Mouse (Mus musculus) limb, embryonic 14.5 days (tissue): Measurements from ENCODE around the gene Brms1. TPM values are rescaled to one million over a fixed set of nuclear protein-coding genes. Genes with fewer than 3 reads are reported as not detected.
A peak's percentile ranks its signal among the peaks of the same experiment; 100 is the strongest.

Experiments
- ATAC-seq: fragments of 200-750 bp; cut with Nextera tagmentation; 2 replicates; pipeline ENCODE4 v1.8.0; 2017; ENCODE audit warnings: low read depth, moderate number of reproducible peaks, moderate TSS enrichment; ENCODE audit not compliant: low FRiP score
- DNase-seq: peaks from one replicate; pipeline ENCODE4 v3.0.0-alpha.2; 2015; ENCODE audit warnings: low spot score
- H3K27ac ChIP-seq: fragments of 300-500 bp; sonication (generic); replicated peaks from 2 replicates; pipeline ENCODE4 v1.5.1; 2014; ENCODE audit warnings: low read depth, mild to moderate bottlenecking, low read length, moderate library complexity, mixed read lengths
- H3K27me3 ChIP-seq: fragments of 300-500 bp; sonication (generic); 2 replicates; pipeline ENCODE4 v1.6.1; 2014; ENCODE audit warnings: low read length, mixed read lengths; ENCODE audit not compliant: control insufficient read depth, insufficient read depth
- H3K36me3 ChIP-seq: fragments of 300-500 bp; sonication (generic); 2 replicates; pipeline ENCODE4 v1.6.1; 2014; ENCODE audit warnings: mild to moderate bottlenecking, low read length, moderate library complexity, mixed read lengths; ENCODE audit not compliant: control insufficient read depth, insufficient read depth
- H3K4me1 ChIP-seq: fragments of 300-500 bp; sonication (generic); 2 replicates; pipeline ENCODE4 v1.6.1; 2014; ENCODE audit warnings: antibody characterized with exemption, low read length, mixed read lengths; ENCODE audit not compliant: control insufficient read depth, insufficient read depth
- H3K4me2 ChIP-seq: fragments of 300-500 bp; sonication (generic); replicated peaks from 2 replicates; pipeline ENCODE4 v1.6.1; 2014; ENCODE audit warnings: low read depth, mild to moderate bottlenecking, low read length, moderate library complexity; ENCODE audit not compliant: severe bottlenecking
- H3K4me3 ChIP-seq: fragments of 300-500 bp; sonication (generic); replicated peaks from 2 replicates; pipeline ENCODE4 v1.5.1; 2014; ENCODE audit warnings: low read length
- H3K9ac ChIP-seq: fragments of 300-500 bp; sonication (generic); 2 replicates; pipeline ENCODE4 v1.6.1; 2014; ENCODE audit warnings: mild to moderate bottlenecking, low read depth, low read length, moderate library complexity; ENCODE audit not compliant: severe bottlenecking
- H3K9me3 ChIP-seq: fragments of 300-500 bp; sonication (generic); 2 replicates; pipeline ENCODE4 v1.6.1; 2016; ENCODE audit warnings: low read length; ENCODE audit not compliant: control insufficient read depth
- POLR2A ChIP-seq: fragments of 200-500 bp; IDR thresholded peaks from 2 replicates; pipeline ENCODE4 v1.8.0; 2012; ENCODE audit warnings: inconsistent platforms, mild to moderate bottlenecking, moderate library complexity, borderline replicate concordance; ENCODE audit not compliant: insufficient read depth, insufficient read length; ENCODE audit errors: extremely low read depth
- WGBS: fragments of 180-500 bp; shearing (Covaris S2); extraction: QIAGEN DNeasy Blood & Tissue Kit; methylation state at CpG from one replicate; pipeline ENCODE4 v1.1.7; 2014; 5-methylcytosine and 5-hydroxymethylcytosine counted together
- polyA plus RNA-seq, 2 experiments: library from polyadenylated mRNA; depleted of rRNA in 1 of 2; stranded (reverse) in 1 of 2; unstranded in 1 of 2; fragments of >200 nt; fragmentation: Nextera tagmentation in 1 of 2; extraction: Ambion mirVana in 1 of 2; gene quantifications; 2 replicates each; pipeline versions ENCODE4 v1.2.1 to v1.2.3; 2012 to 2014

Gene Brms1
- polyA plus RNA-seq, 2 experiments = 30.2 to 38.1 TPM

GRCm38 (mm10) chr19:5071545-5072369 lies 30.6 kb downstream of the Brms1 start:
- no peak for TF ChIP-seq POLR2A
- Histone ChIP-seq H3K9ac (peak overlapping the region; percentile 58), H3K4me2 (peak overlapping the region; percentile 94), H3K27ac (peak overlapping the region; percentile 96), H3K27me3 (no peaks in the 10 kb centered on the region), H3K4me1 (peaks cover 38% of the 10 kb centered on the region), H3K9me3 (no peaks in the 10 kb centered on the region), H3K4me3 (peak overlapping the region; percentile 64), H3K36me3 (no peaks in the 10 kb centered on the region)
- DNase-seq (peak; percentile 95), ATAC-seq (peak; percentile 89)
- under 1% methylated on average over 35 of the region's 40 CpGs for WGBS

- peak overlapping the region; percentile 94 for H3K4me2 ChIP-seq
- peak overlapping the region; percentile 64 for H3K4me3 ChIP-seq
- TF ChIP-seq POLR2A = no peak
- no peaks in the 10 kb centered on the region for H3K27me3 ChIP-seq
- H3K9me3 ChIP-seq = no peaks in the 10 kb centered on the region
- DNase-seq (peak; percentile 75), ATAC-seq (0 out of 2 replicates have a peak, but pooled peaks have one; percentile 18)
- H3K9ac ChIP-seq = peak overlapping the region; percentile 58
- no peaks in the 10 kb centered on the region for H3K36me3 ChIP-seq
- peaks cover 30% of the 10 kb centered on the region for H3K4me1 ChIP-seq
- peak overlapping the region; percentile 96 for H3K27ac ChIP-seq
- WGBS = 2% methylated on average over 20 of the region's 20 CpGs
These were observed 31.4 kb downstream of the Brms1 start for GRCm38 (mm10) chr19:5072389-5073019.

GRCm38 (mm10) chr19:5073028-5073427 lies 31.9 kb downstream of the Brms1 start:
- H3K4me2 ChIP-seq = peak overlapping the region; percentile 94
- H3K9ac ChIP-seq = no peak overlapping the region
- peak overlapping the region; percentile 96; the same call in 1 of the 2 replicates for H3K27ac ChIP-seq
- peak; percentile 87 for DNase-seq
- H3K9me3 ChIP-seq = no peaks in the 10 kb centered on the region
- peak overlapping the region; percentile 64 for H3K4me3 ChIP-seq
- TF ChIP-seq POLR2A = no peak
- ATAC-seq = peak; percentile 37; the same call in 1 of the 2 replicates
- H3K36me3 ChIP-seq = no peaks in the 10 kb centered on the region
- H3K4me1 ChIP-seq = peaks cover 30% of the 10 kb centered on the region
- under 1% methylated on average over 15 of the region's 15 CpGs for WGBS
- H3K27me3 ChIP-seq = no peaks in the 10 kb centered on the region

GRCm38 (mm10) chr19:5073518-5073917 lies 32.4 kb downstream of the Brms1 start:
- ATAC-seq (no peak), DNase-seq (no peak)
- Histone ChIP-seq H3K4me1 (peaks cover 30% of the 10 kb centered on the region), H3K4me3 (no peak overlapping the region), H3K27ac (no peak overlapping the region), H3K4me2 (no peak overlapping the region), H3K9me3 (no peaks in the 10 kb centered on the region), H3K36me3 (no peaks in the 10 kb centered on the region), H3K27me3 (no peaks in the 10 kb centered on the region), H3K9ac (no peak overlapping the region)
- no peak for TF ChIP-seq POLR2A
- WGBS = 41% methylated on average over 5 of the region's 5 CpGs

- TF ChIP-seq POLR2A = no peak
- ATAC-seq (no peak), DNase-seq (no peak)
- WGBS = 85% methylated on average over 1 of the region's 1 CpGs
- H3K9me3 ChIP-seq = no peaks in the 10 kb centered on the region
- no peak overlapping the region for H3K27ac ChIP-seq
- H3K4me3 ChIP-seq = no peak overlapping the region
- H3K9ac ChIP-seq = no peak overlapping the region
- no peaks in the 10 kb centered on the region for H3K4me1 ChIP-seq
- no peak overlapping the region for H3K4me2 ChIP-seq
- H3K27me3 ChIP-seq = peaks cover 35% of the 10 kb centered on the region
- H3K36me3 ChIP-seq = no peaks in the 10 kb centered on the region
These were observed 38.1 kb downstream of the Brms1 start for GRCm38 (mm10) chr19:5079279-5079678.
